Mouse (Mus musculus): ENCODE results near the gene Edf1. TPM values are rescaled to one million over a fixed set of nuclear protein-coding genes. Genes with fewer than 3 reads are reported as not detected.
A peak's percentile ranks its signal among the peaks of the same experiment; 100 is the strongest.

Edf1 gene
- polyA plus RNA-seq, 1 experiment from 2014 or later: 374 TPM

GRCm38 (mm10) chr2:25602526-25602925 is 44.9 kb downstream of the Edf1 start:
- H3K4me1 ChIP-seq (ENCODE audit: control insufficient read depth, insufficient read depth, low read length): peaks cover 14% of the 10 kb centered on the region
- H3K36me3 ChIP-seq (ENCODE audit: control insufficient read depth, insufficient read depth, low read length): peaks cover 27% of the 10 kb centered on the region
- WGBS: 95% methylated on average over 5 of the region's 5 CpGs
- no peak overlapping the region for H3K27ac ChIP-seq (ENCODE audit: low read length)
- H3K9ac ChIP-seq (ENCODE audit: low read depth, low read length): no peak overlapping the region
- no peaks in the 10 kb centered on the region for H3K9me3 ChIP-seq (replicated peaks; ENCODE audit: control insufficient read depth, low read length, poor library complexity, severe bottlenecking)
- H3K27me3 ChIP-seq (ENCODE audit: control insufficient read depth, insufficient read depth, low read depth, low read length): no peaks in the 10 kb centered on the region
- no peak overlapping the region for H3K4me3 ChIP-seq (ENCODE audit: low read depth, low read length)
- H3K4me2 ChIP-seq (ENCODE audit: low read length): no peak overlapping the region
- ATAC-seq: no peak

- WGBS: under 1% methylated on average over 78 of the region's 80 CpGs
These were observed 50.3 kb downstream of the Edf1 start, which contains the start of gene Rabl6 for GRCm38 (mm10) chr2:25607761-25608622. TSS of gene Rabl6 (minus strand) at chr2:25608521.

GRCm38 (mm10) chr2:25608671-25609070 is 51.0 kb downstream of the Edf1 start:
- peak overlapping the region; percentile 75 for H3K4me3 ChIP-seq (ENCODE audit: low read depth, low read length)
- peak overlapping the region; percentile 93 for H3K27ac ChIP-seq (ENCODE audit: low read length)
- H3K36me3 ChIP-seq (ENCODE audit: control insufficient read depth, insufficient read depth, low read length): no peaks in the 10 kb centered on the region
- H3K4me1 ChIP-seq (ENCODE audit: control insufficient read depth, insufficient read depth, low read length): peaks cover 24% of the 10 kb centered on the region
- H3K9me3 ChIP-seq (replicated peaks; ENCODE audit: control insufficient read depth, low read length, poor library complexity, severe bottlenecking): no peaks in the 10 kb centered on the region
- peak overlapping the region; percentile 56; the same call in 1 of the 2 replicates for H3K9ac ChIP-seq (ENCODE audit: low read depth, low read length)
- WGBS: 73% methylated on average over 10 of the region's 10 CpGs
- ATAC-seq: peak; percentile 19; the same call in 1 of the 2 replicates
- no peaks in the 10 kb centered on the region; the same call in 1 of the 2 replicates for H3K27me3 ChIP-seq (ENCODE audit: control insufficient read depth, insufficient read depth, low read depth, low read length)
- H3K4me2 ChIP-seq (ENCODE audit: low read length): peak overlapping the region; percentile 80

More at GRCm38 (mm10) chr2:25607761-25608622, 50.3 kb downstream of the Edf1 start, which contains the start of gene Rabl6:
- Histone ChIP-seq H3K4me3 (ENCODE audit: low read depth, low read length) (peak within 1 kb of the TSS; percentile 75), H3K4me1 (ENCODE audit: control insufficient read depth, insufficient read depth, low read length) (peaks cover 24% of the 10 kb centered on the region), H3K27me3 (ENCODE audit: control insufficient read depth, insufficient read depth, low read depth, low read length) (no peaks in the 10 kb centered on the region; the same call in 1 of the 2 replicates), H3K27ac (ENCODE audit: low read length) (peak within 1 kb of the TSS; percentile 93), H3K9ac (ENCODE audit: low read depth, low read length) (peak within 1 kb of the TSS; percentile 82), H3K36me3 (ENCODE audit: control insufficient read depth, insufficient read depth, low read length) (no peaks in the 10 kb centered on the region), H3K9me3 (replicated peaks; ENCODE audit: control insufficient read depth, low read length, poor library complexity, severe bottlenecking) (no peaks in the 10 kb centered on the region), H3K4me2 (ENCODE audit: low read length) (peak within 1 kb of the TSS; percentile 80)
- peak; percentile 93 for ATAC-seq

Other genes with a start within 250 kb of the Edf1 start
- gene Grin1, start 238.7 kb upstream of the Edf1 start, polyA plus RNA-seq (2015; fragmentation: Nextera tagmentation; extraction: Ambion mirVana): 44.0 and 52.7 TPM in 2 replicates
- gene Man1b1, start 225.5 kb upstream of the Edf1 start, polyA plus RNA-seq (2015; fragmentation: Nextera tagmentation; extraction: Ambion mirVana): 50.7 and 51.0 TPM in 2 replicates
- gene Dpp7, start 201.5 kb upstream of the Edf1 start, polyA plus RNA-seq (2015; fragmentation: Nextera tagmentation; extraction: Ambion mirVana): 22.6 and 26.2 TPM in 2 replicates
- 4.6 and 5.2 TPM in 2 replicates for gene Uap1l1, start 192.2 kb upstream of the Edf1 start, polyA plus RNA-seq (2015; fragmentation: Nextera tagmentation; extraction: Ambion mirVana)
- gene Sapcd2, start 185.5 kb upstream of the Edf1 start, polyA plus RNA-seq (2015; fragmentation: Nextera tagmentation; extraction: Ambion mirVana): 9.0 and 9.2 TPM in 2 replicates
- gene Entpd2, start 162.0 kb upstream of the Edf1 start, polyA plus RNA-seq (2015; fragmentation: Nextera tagmentation; extraction: Ambion mirVana): 3.7 and 9.0 TPM in 2 replicates
- gene Npdc1, start 158.5 kb upstream of the Edf1 start, polyA plus RNA-seq (2015; fragmentation: Nextera tagmentation; extraction: Ambion mirVana): 481 and 529 TPM in 2 replicates
- 0.09 and 0.80 TPM in 2 replicates for gene Fut7, start 134.6 kb upstream of the Edf1 start, polyA plus RNA-seq (2015; fragmentation: Nextera tagmentation; extraction: Ambion mirVana)
- gene Abca2, start 129.1 kb upstream of the Edf1 start, polyA plus RNA-seq (2015; fragmentation: Nextera tagmentation; extraction: Ambion mirVana): 17.3 and 18.3 TPM in 2 replicates
- 2.8 and 3.4 TPM in 2 replicates for gene Clic3, start 101.0 kb upstream of the Edf1 start, polyA plus RNA-seq (2015; fragmentation: Nextera tagmentation; extraction: Ambion mirVana)
- 121 and 130 TPM in 2 replicates for gene Paxx, start 96.8 kb upstream of the Edf1 start, polyA plus RNA-seq (2015; fragmentation: Nextera tagmentation; extraction: Ambion mirVana)
- gene Ptgds, start 87.8 kb upstream of the Edf1 start, polyA plus RNA-seq (2015; fragmentation: Nextera tagmentation; extraction: Ambion mirVana): 465 and 593 TPM in 2 replicates
- gene Lcn12, start 63.9 kb upstream of the Edf1 start, polyA plus RNA-seq (2015; fragmentation: Nextera tagmentation; extraction: Ambion mirVana): not detected in 2 replicates
- gene Fbxw5, start 57.1 kb upstream of the Edf1 start, polyA plus RNA-seq (2015; fragmentation: Nextera tagmentation; extraction: Ambion mirVana): 137 and 139 TPM in 2 replicates
- gene C8g, start 56.1 kb upstream of the Edf1 start, polyA plus RNA-seq (2015; fragmentation: Nextera tagmentation; extraction: Ambion mirVana): 5.1 and 5.9 TPM in 2 replicates
- gene Traf2, start 10.9 kb upstream of the Edf1 start, polyA plus RNA-seq (2015; fragmentation: Nextera tagmentation; extraction: Ambion mirVana): 15.2 and 15.9 TPM in 2 replicates
- gene Mamdc4, start 17.0 kb downstream of the Edf1 start, polyA plus RNA-seq (2015; fragmentation: Nextera tagmentation; extraction: Ambion mirVana): 0.50 and 2.4 TPM in 2 replicates
- 148 and 149 TPM in 2 replicates for gene Phpt1, start 17.4 kb downstream of the Edf1 start, polyA plus RNA-seq (2015; fragmentation: Nextera tagmentation; extraction: Ambion mirVana)
- 11.4 and 14.9 TPM in 2 replicates for gene Ajm1, start 23.9 kb downstream of the Edf1 start, polyA plus RNA-seq (2015; fragmentation: Nextera tagmentation; extraction: Ambion mirVana)
- gene Rabl6, start 50.7 kb downstream of the Edf1 start, polyA plus RNA-seq (2015; fragmentation: Nextera tagmentation; extraction: Ambion mirVana): 64.7 and 68.3 TPM in 2 replicates
- 0.11 and 0.24 TPM in 2 replicates for gene Ccdc183, start 59.8 kb downstream of the Edf1 start, polyA plus RNA-seq (2015; fragmentation: Nextera tagmentation; extraction: Ambion mirVana)
- gene Tmem141, start 64.2 kb downstream of the Edf1 start, polyA plus RNA-seq (2015; fragmentation: Nextera tagmentation; extraction: Ambion mirVana): 56.4 and 67.2 TPM in 2 replicates
- 2.5 and 3.1 TPM in 2 replicates for gene Fcna, start 70.2 kb downstream of the Edf1 start, polyA plus RNA-seq (2015; fragmentation: Nextera tagmentation; extraction: Ambion mirVana)
- not detected in 2 replicates for gene Lcn8, start 95.3 kb downstream of the Edf1 start, polyA plus RNA-seq (2015; fragmentation: Nextera tagmentation; extraction: Ambion mirVana)
- gene Lcn5, start 100.1 kb downstream of the Edf1 start, polyA plus RNA-seq (2015; fragmentation: Nextera tagmentation; extraction: Ambion mirVana): not detected in 2 replicates
- gene Lcn6, start 118.9 kb downstream of the Edf1 start, polyA plus RNA-seq (2015; fragmentation: Nextera tagmentation; extraction: Ambion mirVana): not detected in 2 replicates
- not detected in 2 replicates for gene Lcn10, start 124.9 kb downstream of the Edf1 start, polyA plus RNA-seq (2015; fragmentation: Nextera tagmentation; extraction: Ambion mirVana)
- not detected in 2 replicates for gene Obp2a, start 142.2 kb downstream of the Edf1 start, polyA plus RNA-seq (2015; fragmentation: Nextera tagmentation; extraction: Ambion mirVana)
- 158 and 170 TPM in 2 replicates for gene Bmyc, start 148.9 kb downstream of the Edf1 start, polyA plus RNA-seq (2015; fragmentation: Nextera tagmentation; extraction: Ambion mirVana)
- gene Obp2b, start 179.2 kb downstream of the Edf1 start, polyA plus RNA-seq (2015; fragmentation: Nextera tagmentation; extraction: Ambion mirVana): not detected in 2 replicates
- gene Lcn3, start 207.7 kb downstream of the Edf1 start, polyA plus RNA-seq (2015; fragmentation: Nextera tagmentation; extraction: Ambion mirVana): not detected in 2 replicates
- gene Lcn11, start 219.2 kb downstream of the Edf1 start, polyA plus RNA-seq (2015; fragmentation: Nextera tagmentation; extraction: Ambion mirVana): not detected in 2 replicates
- gene Gm13539, start 224.4 kb downstream of the Edf1 start, polyA plus RNA-seq (2015; fragmentation: Nextera tagmentation; extraction: Ambion mirVana): not detected in 2 replicates

Data from midbrain, embryonic 16.5 days (tissue).